In the genomic region with DNA sequence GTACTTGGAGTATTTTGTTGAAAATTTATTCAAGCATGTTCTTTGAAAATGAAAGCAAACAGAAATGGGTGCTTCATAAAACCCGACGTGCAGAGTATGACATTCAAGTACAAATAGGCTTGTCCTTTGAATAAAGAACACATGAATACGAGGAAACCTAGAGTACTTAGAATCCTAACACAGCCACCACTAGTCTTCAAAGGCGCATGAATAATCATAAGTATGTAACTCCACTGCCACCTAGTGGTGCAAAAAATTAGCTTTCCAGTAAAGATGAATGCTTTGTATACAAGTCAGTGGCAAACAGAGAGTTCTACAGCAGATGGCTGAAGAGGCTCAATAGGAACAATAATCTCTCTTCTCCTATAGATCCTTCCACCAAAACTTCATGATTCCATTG, we compare ENCODE assay signal across 8 mouse cellular contexts.
A peak's percentile ranks its signal among the peaks of the same experiment; 100 is the strongest.
DNase-seq lines count a peak whose midpoint lies in the region; ATAC-seq and TF ChIP-seq lines count a peak whose summit lies in the region.

No protein-coding gene starts in this region.

- no peaks in the 10 kb centered on the region for H3K4me1 ChIP-seq in liver, embryonic 12.5 days
- H3K4me1 ChIP-seq in midbrain, postnatal 0 days (ENCODE audit: insufficient read depth, low read length): no peaks in the 10 kb centered on the region

- ATAC-seq in liver, embryonic 12.5 days: no peak
- peak; percentile 86 for ATAC-seq in midbrain, postnatal 0 days (ENCODE audit: low FRiP score)
- no peak for ATAC-seq in erythroblast, adult 5-6 weeks (replicated peaks; ENCODE audit: low FRiP score, poor library complexity, severe bottlenecking)

- no peaks in the 10 kb centered on the region for H3K27me3 ChIP-seq in liver, embryonic 12.5 days (replicated peaks)
- H3K27me3 ChIP-seq in midbrain, postnatal 0 days (ENCODE audit: insufficient read depth, low read length): no peaks in the 10 kb centered on the region

- no peaks in the 10 kb centered on the region for H3K36me3 ChIP-seq in liver, embryonic 12.5 days
- H3K36me3 ChIP-seq in midbrain, postnatal 0 days (ENCODE audit: insufficient read depth, low read length): no peaks in the 10 kb centered on the region

- DNase-seq in liver: peak; percentile 3
- peak; percentile 91 for DNase-seq in brain, adult 2 months (ENCODE audit: low read depth, low spot score)
- DNase-seq in fibroblast of lung, adult 2 months (ENCODE audit: low read depth): peak; percentile 34
- DNase-seq in induced T-regulatory cell, adult 2 months (ENCODE audit: low read depth): peak; percentile 42
- DNase-seq in left cerebral cortex, adult 2 months (ENCODE audit: extremely low spot score in 1 of 2, low spot score in 2 of 2): peak; percentile 59 to 69
- DNase-seq in midbrain, postnatal 0 days (ENCODE audit: low spot score): peak; percentile 98

- intact Hi-C loops in left cerebral cortex, adult 2 months (cut with DNase I): loop anchor here (10.0 kb wide), 1 partner anchor 129 kb away; no protein-coding TSS in a partner anchor

- WGBS in liver, embryonic 12.5 days (ENCODE audit: insufficient replicate concordance): 7% methylated on average over 4 of the region's 4 CpGs
- 4% methylated on average over 4 of the region's 4 CpGs for WGBS in midbrain, postnatal 0 days

- H3K4me2 ChIP-seq in liver, embryonic 12.5 days: no peak overlapping the region
- H3K4me2 ChIP-seq in midbrain, postnatal 0 days (ENCODE audit: low read depth, low read length, poor library complexity, severe bottlenecking): no peak overlapping the region

- no peak overlapping the region for H3K9ac ChIP-seq in liver, embryonic 12.5 days
- no peak overlapping the region for H3K9ac ChIP-seq in midbrain, postnatal 0 days (replicated peaks; ENCODE audit: low read length, poor library complexity, severe bottlenecking)

- H3K4me3 ChIP-seq in liver, embryonic 12.5 days: no peak overlapping the region
- no peak overlapping the region for H3K4me3 ChIP-seq in left cerebral cortex, adult 2 months
- no peak overlapping the region for H3K4me3 ChIP-seq in midbrain, postnatal 0 days (ENCODE audit: low read depth, low read length)

- H3K9me3 ChIP-seq in liver, embryonic 12.5 days (replicated peaks): no peaks in the 10 kb centered on the region
- H3K9me3 ChIP-seq in midbrain, postnatal 0 days (ENCODE audit: low read length): no peaks in the 10 kb centered on the region

- H3K27ac ChIP-seq in liver, embryonic 12.5 days: no peak overlapping the region
- H3K27ac ChIP-seq in left cerebral cortex, adult 2 months: no peak overlapping the region
- no peak overlapping the region for H3K27ac ChIP-seq in midbrain, postnatal 0 days (ENCODE audit: low read depth, low read length)

- TF ChIP-seq CTCF in left cerebral cortex, adult 2 months (IDR thresholded peaks at IDR 0.05): peak; percentile 94
- TF ChIP-seq CTCF in midbrain, postnatal 0 days (IDR thresholded peaks at IDR 0.05): peak; percentile 98

Comparison
In these comparisons a context has a peak if more than half of its experiments do, and no peak if none do; other contexts are left out.
1. DNase-seq: peak in every context shown above with its lines; median percentile 98 in midbrain, postnatal 0 days; 91 in brain, adult 2 months; 64 in left cerebral cortex, adult 2 months; 42 in induced T-regulatory cell, adult 2 months; 34 in fibroblast of lung, adult 2 months; 3 in liver.